Mouse (Mus musculus) kidney, adult 18-20 months (tissue): ENCODE data around the gene Rap1b.

ENCODE experiments used
- DNase-seq: peaks from one replicate; pipeline ENCODE4 v3.0.0; 2021

Rap1b gene

GRCm38 (mm10) chr10:117856001-117856720 lies 10.3 kb upstream of the Rap1b start:
- no peak for DNase-seq

GRCm38 (mm10) chr10:117852648-117853192 lies 6.9 kb upstream of the Rap1b start:
- DNase-seq: no peak

- DNase-seq: no peak
These were observed 3.1 kb upstream of the Rap1b start for GRCm38 (mm10) chr10:117848981-117849380.

- DNase-seq: no peak
These were observed 961 bp upstream of the Rap1b start for GRCm38 (mm10) chr10:117846796-117847195.

- no peak for DNase-seq
These were observed 411 bp upstream of the Rap1b start for GRCm38 (mm10) chr10:117846260-117846632.

GRCm38 (mm10) chr10:117844782-117845596 lies 846 bp downstream of the Rap1b start:
- peak; percentile 74 for DNase-seq

- no peak for DNase-seq
These were observed 1.6 kb downstream of the Rap1b start for GRCm38 (mm10) chr10:117844279-117844678.

- DNase-seq: no peak
These were observed 2.1 kb downstream of the Rap1b start for GRCm38 (mm10) chr10:117843690-117844089.

- DNase-seq: no peak
These were observed 4.1 kb downstream of the Rap1b start for GRCm38 (mm10) chr10:117841765-117842164.

- no peak for DNase-seq
These were observed 5.3 kb downstream of the Rap1b start for GRCm38 (mm10) chr10:117840431-117840995.

GRCm38 (mm10) chr10:117839737-117840136 lies 6.1 kb downstream of the Rap1b start:
- no peak for DNase-seq

- DNase-seq: peak; percentile 25
These were observed 6.9 kb downstream of the Rap1b start for GRCm38 (mm10) chr10:117838924-117839323.

GRCm38 (mm10) chr10:117836354-117836753 lies 9.5 kb downstream of the Rap1b start:
- DNase-seq: no peak

GRCm38 (mm10) chr10:117835453-117835852 lies 10.4 kb downstream of the Rap1b start:
- no peak for DNase-seq

GRCm38 (mm10) chr10:117830797-117831196 lies 15.0 kb downstream of the Rap1b start:
- DNase-seq: no peak

- DNase-seq: no peak
These were observed 16.2 kb downstream of the Rap1b start for GRCm38 (mm10) chr10:117829472-117830155.

GRCm38 (mm10) chr10:117829022-117829421 lies 16.8 kb downstream of the Rap1b start:
- no peak for DNase-seq

- no peak for DNase-seq
These were observed 17.3 kb downstream of the Rap1b start for GRCm38 (mm10) chr10:117828536-117828935.

- DNase-seq: no peak
These were observed 21.2 kb downstream of the Rap1b start for GRCm38 (mm10) chr10:117824647-117825046.

GRCm38 (mm10) chr10:117824139-117824538 lies 21.7 kb downstream of the Rap1b start:
- no peak for DNase-seq

GRCm38 (mm10) chr10:117823321-117823720 lies 22.5 kb downstream of the Rap1b start:
- no peak for DNase-seq

- DNase-seq: no peak
These were observed 27.2 kb downstream of the Rap1b start for GRCm38 (mm10) chr10:117818600-117818999.

- no peak for DNase-seq
These were observed 29.1 kb downstream of the Rap1b start for GRCm38 (mm10) chr10:117816721-117817120.
